Mouse (Mus musculus) CH12.LX (cell line): ENCODE results near the gene Ppard. TPM values are rescaled to one million over a fixed set of nuclear protein-coding genes. Genes with fewer than 3 reads are reported as not detected.

Experiments
- DNase-seq: peaks from one replicate; pipeline ENCODE4 v3.0.0-alpha.2; 2013; ENCODE audit errors: extremely low read depth
- H3K27ac ChIP-seq: 2 replicates; pipeline ENCODE4 v1.5.1; 2012; ENCODE audit warnings: low read depth, mild to moderate bottlenecking, control low read depth, moderate library complexity; ENCODE audit not compliant: insufficient read depth
- H3K27me3 ChIP-seq: replicated peaks from 2 replicates; pipeline ENCODE3; 2012; ENCODE audit warnings: inconsistent platforms
- H3K36me3 ChIP-seq, 2 experiments: replicated peaks in 1 of 2; 2 replicates each; pipeline versions ENCODE3 to v1.6.1; 2012; ENCODE audit warnings: inconsistent platforms in 1 of 2, low read length in 1 of 2, mild to moderate bottlenecking in 1 of 2, mixed read lengths in 1 of 2, moderate library complexity in 1 of 2; ENCODE audit not compliant: control insufficient read depth in 1 of 2, insufficient read depth in 1 of 2
- H3K4me1 ChIP-seq, 2 experiments: 2 replicates each; pipeline ENCODE4 v1.6.1; 2012; ENCODE audit warnings: inconsistent platforms in 1 of 2, moderate library complexity in 1 of 2; ENCODE audit not compliant: insufficient read depth in 2 of 2, control insufficient read depth in 1 of 2
- H3K4me2 ChIP-seq: 2 replicates; pipeline ENCODE4 v1.6.1; 2012; ENCODE audit warnings: low read depth, mild to moderate bottlenecking, control low read depth; ENCODE audit not compliant: poor library complexity, insufficient read depth, severe bottlenecking
- H3K4me3 ChIP-seq, 3 experiments: fragments of 150-350 bp in 1 of 3; sonication (generic) in 1 of 3; replicated peaks in 1 of 3; 2 replicates each; pipeline versions ENCODE3 to v1.5.1; 2011 to 2012; ENCODE audit warnings: low read depth in 2 of 3, low read length in 2 of 3, mild to moderate bottlenecking in 2 of 3, moderate library complexity in 2 of 3, control low read depth in 1 of 3, improper control_type of control experiment in 1 of 3, inconsistent platforms in 1 of 3, mixed read lengths in 1 of 3; ENCODE audit not compliant: poor library complexity in 1 of 3
- H3K79me2 ChIP-seq: replicated peaks from 2 replicates; pipeline ENCODE4 v1.6.1; 2012; ENCODE audit warnings: mild to moderate bottlenecking, moderate library complexity; ENCODE audit not compliant: control insufficient read depth, poor library complexity, insufficient read depth, severe bottlenecking; ENCODE audit errors: extremely low read depth
- H3K9ac ChIP-seq: 2 replicates; pipeline ENCODE4 v1.6.1; 2012; ENCODE audit warnings: low read depth, mild to moderate bottlenecking, control low read depth, moderate library complexity; ENCODE audit not compliant: insufficient read depth
- H3K9me3 ChIP-seq: replicated peaks from 2 replicates; pipeline ENCODE3; 2012; ENCODE audit warnings: low read length, inconsistent platforms, mixed read lengths
- CHD1 ChIP-seq: IDR thresholded peaks from 2 replicates; pipeline ENCODE4 v1.6.1; 2012; ENCODE audit warnings: low read depth, low read length, improper control_type of control experiment, inconsistent platforms
- CTCF ChIP-seq, 2 experiments: IDR thresholded peaks in 1 of 2; conservative IDR thresholded peaks in 1 of 2; 2 replicates each; pipeline ENCODE4 v1.5.1; 2011 to 2012; ENCODE audit warnings: low read depth in 2 of 2, low read length in 2 of 2, improper control_type of control experiment in 1 of 2, inconsistent platforms in 1 of 2, mild to moderate bottlenecking in 1 of 2, moderate library complexity in 1 of 2
- E2F4 ChIP-seq: IDR thresholded peaks from 2 replicates; pipeline ENCODE4 v1.6.1; 2011; ENCODE audit warnings: low read depth, low read length, improper control_type of control experiment; ENCODE audit not compliant: insufficient replicate concordance
- ETS1 ChIP-seq: conservative IDR thresholded peaks from 2 replicates; pipeline ENCODE4 v1.6.1; 2012; ENCODE audit warnings: low read depth, mild to moderate bottlenecking, inconsistent platforms, low read length, improper control_type of control experiment, moderate library complexity
- GABPA ChIP-seq: IDR thresholded peaks from 2 replicates; pipeline ENCODE4 v1.6.1; 2012; ENCODE audit warnings: low read depth, low read length, improper control_type of control experiment, inconsistent platforms; ENCODE audit not compliant: insufficient replicate concordance
- KAT2A ChIP-seq: IDR thresholded peaks from 2 replicates; pipeline ENCODE4 v1.6.1; 2012; ENCODE audit warnings: low read length, improper control_type of control experiment, inconsistent platforms; ENCODE audit not compliant: insufficient replicate concordance
- MAFK ChIP-seq: IDR thresholded peaks from 2 replicates; pipeline ENCODE4 v1.6.1; 2011; ENCODE audit warnings: low read length, improper control_type of control experiment; ENCODE audit not compliant: insufficient replicate concordance
- NELFE ChIP-seq: IDR thresholded peaks from 2 replicates; pipeline ENCODE4 v1.6.1; 2011; ENCODE audit warnings: low read depth, low read length, improper control_type of control experiment
- NRF1 ChIP-seq: IDR thresholded peaks from 2 replicates; pipeline ENCODE4 v1.6.1; 2014; ENCODE audit warnings: low read depth, mild to moderate bottlenecking, inconsistent platforms, low read length, improper control_type of control experiment, moderate library complexity
- PAX5 ChIP-seq: IDR thresholded peaks from 2 replicates; pipeline ENCODE4 v1.6.1; 2012; ENCODE audit warnings: low read length, inconsistent platforms, mixed read lengths
- POLR2A ChIP-seq: IDR thresholded peaks from 2 replicates; pipeline ENCODE4 v1.6.1; 2011; ENCODE audit warnings: low read depth, mild to moderate bottlenecking, improper control_type of control experiment, low read length
- RAD21 ChIP-seq: IDR thresholded peaks from 2 replicates; pipeline ENCODE4 v1.6.1; 2011; ENCODE audit warnings: low read depth, mild to moderate bottlenecking, low read length, improper control_type of control experiment, moderate library complexity
- SIN3A ChIP-seq: IDR thresholded peaks from 2 replicates; pipeline ENCODE4 v1.6.1; 2012; ENCODE audit warnings: low read length, improper control_type of control experiment, inconsistent platforms
- SMC3 ChIP-seq: IDR thresholded peaks from 2 replicates; pipeline ENCODE4 v1.6.1; 2011; ENCODE audit warnings: low read depth, low read length, improper control_type of control experiment
- TBP ChIP-seq: conservative IDR thresholded peaks from 2 replicates; pipeline ENCODE4 v1.6.1; 2011; ENCODE audit warnings: low read depth, low read length, improper control_type of control experiment
- USF2 ChIP-seq: conservative IDR thresholded peaks from 2 replicates; pipeline ENCODE4 v1.6.1; 2011; ENCODE audit warnings: low read depth, low read length, improper control_type of control experiment
- ZC3H11A ChIP-seq: IDR thresholded peaks from 2 replicates; pipeline ENCODE4 v1.6.1; 2012; ENCODE audit warnings: low read depth, mild to moderate bottlenecking, inconsistent platforms, low read length, improper control_type of control experiment
- ZKSCAN1 ChIP-seq: IDR thresholded peaks from 2 replicates; pipeline ENCODE4 v1.6.1; 2012; ENCODE audit warnings: low read depth, inconsistent platforms, low read length, improper control_type of control experiment, borderline replicate concordance
- ZNF384 ChIP-seq: IDR thresholded peaks from 2 replicates; pipeline ENCODE4 v1.6.1; 2012; ENCODE audit warnings: low read depth, low read length, improper control_type of control experiment, inconsistent platforms
- dilution Hi-C: fragments of 300-500 bp; cut with MboI; formaldehyde crosslinking; loops from 2 replicates; pipeline ENCODE4 v1.14.3; 2020; ENCODE audit warnings: low sequenced_read_pairs; ENCODE audit not compliant: extremely low pct_unique_long_range_greater_than_20kb, extremely low pct_ligation_motif_present
- in situ Hi-C: fragments of 300-500 bp; cut with MboI; formaldehyde crosslinking; loops from 3 replicates; pipeline ENCODE4 v1.14.3; 2019; ENCODE audit warnings: low sequenced_read_pairs, low pct_ligation_motif_present, low pct_unique_long_range_greater_than_20kb, mixed read lengths
- polyA plus RNA-seq: library from polyadenylated mRNA; unstranded; fragments of >175 nt; gene quantifications from 2 replicates; pipeline ENCODE4 v1.2.1, GENCODE M21; 2012; ENCODE audit warnings: low read depth; ENCODE audit not compliant: insufficient read length
- total RNA-seq, 2 experiments: library from RNA; depleted of rRNA; stranded (reverse); fragments of 300-350 nt in 1 of 2; fragments of >200 nt in 1 of 2; gene quantifications; 2 replicates each; pipeline ENCODE4 v1.2.3; 2012 to 2014

The Ppard gene
- total and polyA plus RNA-seq, 3 experiments = 2.9 to 15.5 (median 7.3) TPM

DNA sequence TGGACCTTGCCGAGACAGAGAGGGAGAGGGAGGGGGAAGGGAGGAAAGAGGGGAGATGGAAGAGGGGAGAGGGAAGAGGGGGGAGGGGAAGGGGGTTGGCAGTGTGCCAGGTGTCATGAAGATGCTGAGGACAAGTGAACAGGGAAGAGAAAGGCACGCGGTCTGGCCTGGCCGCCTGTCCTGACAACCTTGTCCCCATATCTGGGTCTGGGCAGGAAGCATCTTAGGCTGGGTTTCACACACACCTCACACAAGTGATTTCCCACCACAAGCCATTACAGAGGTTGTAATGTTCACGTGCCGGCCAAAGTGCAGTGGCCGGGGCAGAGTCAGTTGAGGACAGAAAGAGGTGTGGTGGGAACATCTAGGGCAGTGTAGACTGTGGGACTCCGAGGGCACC lies 55.1 kb downstream of the Ppard start:
- peaks cover 0 to 64% of the 10 kb centered on the region in 2 experiments for H3K36me3 ChIP-seq

DNA sequence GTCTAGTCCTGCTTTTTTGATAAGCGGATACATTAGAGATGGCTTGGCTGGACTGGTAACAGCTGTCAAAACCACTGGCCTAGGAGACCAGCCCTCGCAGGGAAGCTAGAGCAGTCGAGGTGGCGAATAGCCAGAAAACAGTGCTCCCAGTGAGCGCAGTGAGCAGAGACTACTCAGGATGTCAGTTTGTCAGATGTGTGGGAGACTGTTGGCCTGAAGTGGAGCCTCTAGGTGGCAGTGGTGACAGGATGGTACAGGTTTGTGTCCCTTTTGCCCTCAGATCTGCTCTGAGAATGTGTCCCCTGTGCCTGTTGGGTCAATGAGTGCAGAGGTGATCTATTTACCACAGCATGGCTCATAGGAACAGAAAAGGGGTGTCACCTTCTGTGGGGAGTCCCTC lies 55.5 kb downstream of the Ppard start:
- DNase-seq = peak; percentile 49
- dilution Hi-C loops = no loop called here
- H3K4me1 ChIP-seq = peaks cover 0 to 51% of the 10 kb centered on the region in 2 experiments; a peak in 3 of 4 replicates
- H3K79me2 ChIP-seq = no peaks in the 10 kb centered on the region
- H3K27me3 ChIP-seq = no peaks in the 10 kb centered on the region
- H3K9me3 ChIP-seq = peaks cover 6% of the 10 kb centered on the region
- in situ Hi-C loops = no loop called here
- H3K9ac ChIP-seq = no peak overlapping the region
- H3K36me3 ChIP-seq = peaks cover 0 to 61% of the 10 kb centered on the region in 2 experiments
- no peak overlapping the region for H3K4me3 ChIP-seq
- no peak overlapping the region for H3K4me2 ChIP-seq
- TF ChIP-seq E2F4 = no peak
- TF ChIP-seq TBP = no peak
- no peak for TF ChIP-seq POLR2A
- no peak for TF ChIP-seq SIN3A
- TF ChIP-seq CTCF (conservative IDR thresholded peaks at IDR 0.05 in 1 of 2, IDR thresholded peaks at IDR 0.05 in 1 of 2; ENCODE audit: low read depth in 2 of 2, low read length in 2 of 2) = peak in 1 of 2 experiments; percentile 65; a peak in 2 of 4 replicates
- TF ChIP-seq SMC3 = peak; percentile 55
- TF ChIP-seq NELFE = no peak
- TF ChIP-seq RAD21 = peak; percentile 54
- TF ChIP-seq, all 38 proteins: peak for 3
- no peak overlapping the region for H3K27ac ChIP-seq

More for the DNA sequence above, 55.1 kb downstream of the Ppard start:
- dilution Hi-C loops (no loop called here), in situ Hi-C loops (no loop called here)
- Histone ChIP-seq H3K27ac (no peak overlapping the region), H3K79me2 (no peaks in the 10 kb centered on the region), H3K9ac (no peak overlapping the region), H3K4me3 (no peak overlapping the region), H3K27me3 (no peaks in the 10 kb centered on the region), H3K9me3 (peaks cover 6% of the 10 kb centered on the region), H3K4me1 (peaks cover 2 to 53% of the 10 kb centered on the region in 2 experiments), H3K4me2 (no peak overlapping the region)
- TF ChIP-seq KAT2A = no peak
- TF ChIP-seq ETS1 = no peak
- TF ChIP-seq CTCF (conservative IDR thresholded peaks at IDR 0.05 in 1 of 2, IDR thresholded peaks at IDR 0.05 in 1 of 2; ENCODE audit: low read depth in 2 of 2, low read length in 2 of 2) = no peak
- TF ChIP-seq GABPA = no peak
- no peak for TF ChIP-seq ZC3H11A
- no peak for TF ChIP-seq MAFK
- no peak for TF ChIP-seq POLR2A
- no peak for TF ChIP-seq USF2
- TF ChIP-seq PAX5 = no peak
- no peak for TF ChIP-seq CHD1
- TF ChIP-seq NRF1 = no peak
- TF ChIP-seq SIN3A = no peak
- no peak for TF ChIP-seq ZNF384
- TF ChIP-seq ZKSCAN1 = no peak
- DNase-seq = no peak
